Mouse (Mus musculus): ENCODE data around the gene Gucy2g. TPM values are rescaled to one million over a fixed set of nuclear protein-coding genes. Genes with fewer than 3 reads are reported as not detected.

Gene Gucy2g
- total and polyA plus RNA-seq, 3 experiments = 0.65 to 2.4 TPM; not detected in 1

- Histone ChIP-seq H3K36me3 (ENCODE audit: control insufficient read depth in 1 of 2, insufficient read depth in 2 of 2, low read length in 2 of 2) (peaks cover 20 to 37% of the 10 kb centered on the region in 2 experiments), H3K9me3 (replicated peaks; ENCODE audit: insufficient read depth, low read length) (no peaks in the 10 kb centered on the region), H3K27ac (ENCODE audit: control insufficient read depth, low read depth, low read length) (no peak overlapping the region), H3K9ac (ENCODE audit: control insufficient read depth, low read depth, low read length, poor library complexity, severe bottlenecking) (no peak overlapping the region), H3K4me3 (ENCODE audit: control insufficient read depth in 1 of 2, insufficient read depth in 1 of 2, low read depth in 2 of 2, low read length in 2 of 2) (no peak overlapping the region), H3K27me3 (ENCODE audit: control insufficient read depth in 1 of 2, insufficient read depth in 2 of 2, low read length in 2 of 2) (no peaks in the 10 kb centered on the region), H3K79me2 (ENCODE audit: control insufficient read depth, insufficient read depth, low read length, poor library complexity) (peaks cover 29% of the 10 kb centered on the region), H3K4me1 (ENCODE audit: control insufficient read depth in 1 of 2, insufficient read depth in 2 of 2, low read length in 2 of 2) (peaks cover 22 to 33% of the 10 kb centered on the region in 2 experiments)
- no peak for TF ChIP-seq CHD2 (IDR thresholded peaks at IDR 0.05; ENCODE audit: low read length)
- no peak for TF ChIP-seq KAT2A (conservative IDR thresholded peaks at IDR 0.05; ENCODE audit: low read depth, low read length)
- TF ChIP-seq BHLHE40 (IDR thresholded peaks at IDR 0.05; ENCODE audit: borderline replicate concordance, low read depth, low read length) = no peak
- no peak for TF ChIP-seq UBTF (IDR thresholded peaks at IDR 0.05; ENCODE audit: borderline replicate concordance, insufficient read depth, low read depth, low read length)
- no peak for TF ChIP-seq ETS1 (IDR thresholded peaks at IDR 0.05; ENCODE audit: low read depth, low read length)
- no peak for TF ChIP-seq MAZ (IDR thresholded peaks at IDR 0.05; ENCODE audit: low read depth, low read length)
- no peak for TF ChIP-seq GABPA (IDR thresholded peaks at IDR 0.05; ENCODE audit: low read depth, low read length)
- TF ChIP-seq HCFC1 (IDR thresholded peaks at IDR 0.05; ENCODE audit: low read depth, low read length) = no peak
- TF ChIP-seq ZMIZ1 (IDR thresholded peaks at IDR 0.05; ENCODE audit: low read depth, low read length) = no peak
- no peak for TF ChIP-seq TAL1 (IDR thresholded peaks at IDR 0.05; ENCODE audit: low read length)
- no peak for TF ChIP-seq USF1 (IDR thresholded peaks at IDR 0.05; ENCODE audit: low read depth, low read length)
- no peak for TF ChIP-seq GATA1 (IDR thresholded peaks at IDR 0.05; ENCODE audit: low read depth, low read length)
- no peak for TF ChIP-seq CTCF (IDR thresholded peaks at IDR 0.05 in 2 of 3, conservative IDR thresholded peaks at IDR 0.05 in 1 of 3; ENCODE audit: control insufficient read depth in 1 of 3, insufficient read depth in 1 of 3, low read depth in 2 of 3, low read length in 3 of 3, poor library complexity in 1 of 3, severe bottlenecking in 1 of 3)
- TF ChIP-seq SIN3A (IDR thresholded peaks at IDR 0.05; ENCODE audit: low read length) = no peak
- no peak for TF ChIP-seq NELFE (IDR thresholded peaks at IDR 0.05; ENCODE audit: low read depth, low read length)
- TF ChIP-seq MEF2A (IDR thresholded peaks at IDR 0.05; ENCODE audit: extremely low read depth, insufficient replicate concordance, low read depth, low read length, poor library complexity, severe bottlenecking) = no peak
- no peak for TF ChIP-seq USF2 (IDR thresholded peaks at IDR 0.05; ENCODE audit: borderline replicate concordance in 1 of 2, insufficient read depth in 1 of 2, low read depth in 1 of 2, low read length in 2 of 2)
- DNase-seq (ENCODE audit: low read depth, low spot score) = no peak
These were observed 27.1 kb upstream of the Gucy2g start for GRCm38 (mm10) chr19:55268150-55268549.

- H3K79me2 ChIP-seq (ENCODE audit: control insufficient read depth, insufficient read depth, low read length, poor library complexity) = peaks cover 38% of the 10 kb centered on the region
- TF ChIP-seq MYC (IDR thresholded peaks at IDR 0.05; ENCODE audit: low read depth, low read length) = no peak
- no peak for TF ChIP-seq CHD2 (IDR thresholded peaks at IDR 0.05; ENCODE audit: low read length)
- TF ChIP-seq POLR2A (IDR thresholded peaks at IDR 0.05; ENCODE audit: control insufficient read depth in 1 of 2, insufficient read depth in 1 of 2, low read depth in 1 of 2, low read length in 2 of 2, poor library complexity in 1 of 2) = no peak
- no peak for TF ChIP-seq RAD21 (IDR thresholded peaks at IDR 0.05; ENCODE audit: low read depth, low read length)
- no peak for TF ChIP-seq GABPA (IDR thresholded peaks at IDR 0.05; ENCODE audit: low read depth, low read length)
- no peak for TF ChIP-seq TCF12 (IDR thresholded peaks at IDR 0.05; ENCODE audit: low read depth, low read length)
- TF ChIP-seq USF2 (IDR thresholded peaks at IDR 0.05; ENCODE audit: borderline replicate concordance in 1 of 2, insufficient read depth in 1 of 2, low read depth in 1 of 2, low read length in 2 of 2) = no peak
- no peak for TF ChIP-seq ZC3H11A (IDR thresholded peaks at IDR 0.05; ENCODE audit: low read depth, low read length)
- TF ChIP-seq NELFE (IDR thresholded peaks at IDR 0.05; ENCODE audit: low read depth, low read length) = no peak
- TF ChIP-seq MXI1 (IDR thresholded peaks at IDR 0.05; ENCODE audit: low read depth, low read length) = no peak
- no peak for TF ChIP-seq EP300 (IDR thresholded peaks at IDR 0.05; ENCODE audit: low read depth in 1 of 2, low read length in 2 of 2)
- no peak for TF ChIP-seq SMC3 (IDR thresholded peaks at IDR 0.05; ENCODE audit: low read depth, low read length)
- no peak for TF ChIP-seq MAFK (IDR thresholded peaks at IDR 0.05; ENCODE audit: borderline replicate concordance, low read depth, low read length)
- no peak for TF ChIP-seq GATA1 (IDR thresholded peaks at IDR 0.05; ENCODE audit: low read depth, low read length)
- TF ChIP-seq MAX (IDR thresholded peaks at IDR 0.05; ENCODE audit: low read length) = no peak
- no peak for TF ChIP-seq TAL1 (IDR thresholded peaks at IDR 0.05; ENCODE audit: low read length)
- no peak for TF ChIP-seq HCFC1 (IDR thresholded peaks at IDR 0.05; ENCODE audit: low read depth, low read length)
- no peak for TF ChIP-seq E2F4 (IDR thresholded peaks at IDR 0.05; ENCODE audit: borderline replicate concordance, low read depth, low read length)
- no peak for TF ChIP-seq POLR2AphosphoS2 (IDR thresholded peaks at IDR 0.05; ENCODE audit: low read length)
- no peaks in the 10 kb centered on the region for H3K27me3 ChIP-seq (ENCODE audit: control insufficient read depth in 1 of 2, insufficient read depth in 2 of 2, low read length in 2 of 2)
- H3K36me3 ChIP-seq (ENCODE audit: control insufficient read depth in 1 of 2, insufficient read depth in 2 of 2, low read length in 2 of 2) = peaks cover 17 to 29% of the 10 kb centered on the region in 2 experiments
- DNase-seq (ENCODE audit: low read depth, low spot score) = no peak
- no peak overlapping the region for H3K27ac ChIP-seq (ENCODE audit: control insufficient read depth, low read depth, low read length)
- H3K9ac ChIP-seq (ENCODE audit: control insufficient read depth, low read depth, low read length, poor library complexity, severe bottlenecking) = no peak overlapping the region
- H3K9me3 ChIP-seq (replicated peaks; ENCODE audit: insufficient read depth, low read length) = no peaks in the 10 kb centered on the region
- peaks cover 14 to 23% of the 10 kb centered on the region in 2 experiments for H3K4me1 ChIP-seq (ENCODE audit: control insufficient read depth in 1 of 2, insufficient read depth in 2 of 2, low read length in 2 of 2)
- no peak overlapping the region for H3K4me3 ChIP-seq (ENCODE audit: control insufficient read depth in 1 of 2, insufficient read depth in 1 of 2, low read depth in 2 of 2, low read length in 2 of 2)
These were observed 25.8 kb upstream of the Gucy2g start for GRCm38 (mm10) chr19:55266786-55267185.

Data from MEL (cell line).